Comparison of ENCODE assay signal across 8 mouse cellular contexts in genomic region chr1:128416584-128417532, GRCm38 (mm10). TPM values are rescaled to one million over a fixed set of nuclear protein-coding genes. Genes with fewer than 3 reads are reported as not detected.
A peak's percentile ranks its signal among the peaks of the same experiment; 100 is the strongest.
DNase-seq lines count a peak whose midpoint lies in the region; ATAC-seq and TF ChIP-seq lines count a peak whose summit lies in the region.

TSS of gene Dars (minus strand) at chr1:128417368.

- peaks cover 27% of the 10 kb centered on the region for H3K36me3 ChIP-seq in heart, embryonic 10.5 days
- peaks cover 20% of the 10 kb centered on the region; the same call in 1 of the 2 replicates for H3K36me3 ChIP-seq in kidney, embryonic 15.5 days

- peak within 1 kb of the TSS; percentile 83 for H3K4me3 ChIP-seq in bone marrow macrophage, adult 2 months (ENCODE audit: insufficient read depth, low read length)
- H3K4me3 ChIP-seq in embryonic fibroblast, embryonic 13.5 days (ENCODE audit: insufficient read depth, low read length) = peak within 1 kb of the TSS; percentile 68
- peak within 1 kb of the TSS; percentile 72 for H3K4me3 ChIP-seq in heart, embryonic 10.5 days
- H3K4me3 ChIP-seq in kidney, embryonic 15.5 days (replicated peaks) = peak within 1 kb of the TSS; percentile 92

- no peak for TF ChIP-seq CTCF in bone marrow macrophage, adult 2 months (IDR thresholded peaks at IDR 0.05; ENCODE audit: low read depth, low read length)
- TF ChIP-seq CTCF in embryonic fibroblast, embryonic 13.5 days (IDR thresholded peaks at IDR 0.05; ENCODE audit: borderline replicate concordance, insufficient read depth, low read length) = no peak

- peak; percentile 90 for ATAC-seq in kidney, embryonic 15.5 days (replicated peaks; ENCODE audit: low FRiP score)
- peak; percentile 97 for ATAC-seq in monocyte, adult 5-6 weeks (replicated peaks; ENCODE audit: insufficient number of reproducible peaks, low FRiP score, low TSS enrichment, poor library complexity, severe bottlenecking)

- H3K27ac ChIP-seq in bone marrow macrophage, adult 2 months (ENCODE audit: insufficient read depth, low read depth, low read length) = peak within 1 kb of the TSS; percentile 84
- peak within 1 kb of the TSS; percentile 69 for H3K27ac ChIP-seq in embryonic fibroblast, embryonic 13.5 days (ENCODE audit: insufficient read depth, low read length)
- H3K27ac ChIP-seq in heart, embryonic 10.5 days = peak within 1 kb of the TSS; percentile 96
- H3K27ac ChIP-seq in kidney, embryonic 15.5 days = peak within 1 kb of the TSS; percentile 96

- peak within 1 kb of the TSS; percentile 95 for H3K9ac ChIP-seq in kidney, embryonic 15.5 days

- peak within 1 kb of the TSS; percentile 70 for H3K4me2 ChIP-seq in kidney, embryonic 15.5 days

- H3K27me3 ChIP-seq in heart, embryonic 10.5 days (ENCODE audit: insufficient read depth, poor library complexity, severe bottlenecking) = no peaks in the 10 kb centered on the region
- H3K27me3 ChIP-seq in kidney, embryonic 15.5 days = no peaks in the 10 kb centered on the region

- DNase-seq in A20 (ENCODE audit: low read depth, low spot score) (peak; percentile 95), liver (peak; percentile 96)
- DNase-seq in heart, embryonic 10.5 days (ENCODE audit: low spot score) = peak; percentile 96
- peak; percentile 97 to 98 for DNase-seq in spleen, postnatal 4 days (ENCODE audit: low spot score in 2 of 2)

- TF ChIP-seq POLR2A in bone marrow macrophage, adult 2 months (IDR thresholded peaks at IDR 0.05; ENCODE audit: borderline replicate concordance, low read depth, low read length) = no peak; the same call in none of the 2 replicates
- TF ChIP-seq POLR2A in embryonic fibroblast, embryonic 13.5 days (IDR thresholded peaks at IDR 0.05; ENCODE audit: low read depth, low read length) = peak; percentile 95

- H3K9me3 ChIP-seq in heart, embryonic 10.5 days = no peaks in the 10 kb centered on the region
- H3K9me3 ChIP-seq in kidney, embryonic 15.5 days (replicated peaks) = no peaks in the 10 kb centered on the region

- WGBS in heart, embryonic 10.5 days = under 1% methylated on average over 68 of the region's 68 CpGs
- under 1% methylated on average over 68 of the region's 68 CpGs for WGBS in kidney, embryonic 15.5 days

- peaks cover 6% of the 10 kb centered on the region for H3K4me1 ChIP-seq in bone marrow macrophage, adult 2 months (ENCODE audit: control insufficient read depth, insufficient read depth, low read length)
- H3K4me1 ChIP-seq in embryonic fibroblast, embryonic 13.5 days (ENCODE audit: control insufficient read depth, insufficient read depth, low read length) = no peaks in the 10 kb centered on the region
- peaks cover 3% of the 10 kb centered on the region; the same call in 1 of the 2 replicates for H3K4me1 ChIP-seq in heart, embryonic 10.5 days
- H3K4me1 ChIP-seq in kidney, embryonic 15.5 days = peaks cover 7% of the 10 kb centered on the region; the same call in 1 of the 2 replicates

RNA-seq across cellular contexts. Expression of gene Dars, which starts in this region (rescaled TPM):
- 50.2 and 52.9 TPM in 2 replicates for polyA plus RNA-seq in bone marrow macrophage, adult 2 months (2012; ENCODE audit: insufficient read depth, insufficient read length, missing spikeins)
- 108 TPM in 2 replicates for polyA plus RNA-seq in embryonic fibroblast, embryonic 13.5 days (2011; ENCODE audit: insufficient read length, low read depth, missing spikeins)
- 137 and 155 TPM in 2 replicates for polyA plus RNA-seq in heart, embryonic 10.5 days (2016; fragmentation: Nextera tagmentation; extraction: Ambion mirVana)
- polyA plus RNA-seq in kidney, embryonic 15.5 days (2015; fragmentation: Nextera tagmentation; extraction: Ambion mirVana) = 169 and 178 TPM in 2 replicates
- total RNA-seq in monocyte, adult 5-6 weeks (2017) = 92.1 to 108 TPM (median 101 TPM) in 3 replicates

Comparison
In these comparisons a context has a peak if more than half of its experiments do, and no peak if none do; other contexts are left out.
1. Peak in every context shown above with its lines: DNase-seq, ATAC-seq, H3K4me3 ChIP-seq and H3K27ac ChIP-seq.